Mouse (Mus musculus): Measurements from ENCODE around the gene Il6st. TPM values are rescaled to one million over a fixed set of nuclear protein-coding genes. Genes with fewer than 3 reads are reported as not detected.
"Not testable (repeated sequence)": the region's sequence is repeated elsewhere in the genome, so short reads cannot be mapped to it uniquely, and the experiment has no call there.

The Il6st gene
- 10 to 100 TPM; 52.9 to 65.9 TPM for polyA plus RNA-seq (2017; shearing (Covaris generic))

DNA sequence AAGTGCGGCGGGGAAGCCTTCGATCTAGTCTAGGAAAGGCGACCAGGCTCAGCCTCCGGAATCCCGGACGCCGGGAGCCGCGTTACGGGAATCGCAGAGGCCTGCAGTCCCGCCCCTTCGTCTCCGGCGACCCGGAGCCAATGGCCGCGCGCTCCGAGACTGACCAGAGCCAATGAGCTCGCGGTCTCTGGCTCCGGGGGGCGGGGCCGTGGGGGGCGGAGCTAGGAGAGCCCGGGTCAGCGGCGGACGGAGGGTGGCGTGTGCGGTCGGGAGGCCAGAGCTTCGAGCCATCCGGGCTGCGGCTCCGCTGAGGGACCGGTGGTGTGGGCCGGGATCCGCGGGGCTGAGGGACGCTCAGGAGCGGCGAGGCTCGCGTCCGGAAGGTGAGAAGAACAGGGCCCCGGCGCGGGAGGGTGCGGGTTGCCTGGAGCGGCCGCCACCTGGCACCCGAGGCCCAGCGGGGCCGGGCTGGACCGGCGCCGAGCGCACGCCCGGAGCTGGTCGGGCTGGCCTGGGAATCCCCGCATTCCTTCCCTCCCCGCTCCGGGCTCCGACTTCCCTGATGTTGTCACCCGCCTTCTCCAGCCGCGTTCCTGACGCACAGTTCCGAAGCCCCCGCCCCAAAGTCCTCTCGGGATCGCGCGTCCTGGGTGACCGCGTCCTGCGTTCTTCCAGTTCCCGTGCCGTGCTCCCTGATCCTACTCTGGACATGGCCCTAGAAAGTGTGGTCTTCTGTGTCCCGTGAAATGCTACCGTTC lies at the start of gene Il6st:
Gene Il6st (plus strand): TSS at position 203 of the 758 bp plus-strand sequence.
- ATAC-seq: peak; percentile 82

DNA sequence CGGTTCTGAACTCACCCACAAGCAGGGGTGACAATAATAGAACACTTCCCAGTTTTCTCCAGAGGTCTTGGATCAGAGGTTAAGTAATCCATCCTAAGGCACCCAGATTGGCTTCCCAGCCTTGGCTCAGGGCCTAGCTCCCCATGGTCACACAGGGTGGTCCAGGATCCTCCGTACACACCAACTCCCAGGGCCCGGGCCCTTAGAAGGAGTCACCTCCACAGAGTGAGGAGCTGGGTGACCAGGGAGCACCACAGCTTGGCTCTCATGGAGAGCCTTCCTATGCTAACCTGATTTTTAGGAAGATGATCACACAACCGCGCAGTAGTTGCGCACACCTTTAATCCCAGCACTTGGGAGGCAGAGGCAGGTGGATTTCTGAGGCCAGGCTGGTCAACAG lies 48.0 kb upstream of the Il6st start:
- no peak for ATAC-seq

- no peak for ATAC-seq
These were observed 47.3 kb upstream of the Il6st start for GRCm38 (mm10) chr13:112416410-112417162.

DNA sequence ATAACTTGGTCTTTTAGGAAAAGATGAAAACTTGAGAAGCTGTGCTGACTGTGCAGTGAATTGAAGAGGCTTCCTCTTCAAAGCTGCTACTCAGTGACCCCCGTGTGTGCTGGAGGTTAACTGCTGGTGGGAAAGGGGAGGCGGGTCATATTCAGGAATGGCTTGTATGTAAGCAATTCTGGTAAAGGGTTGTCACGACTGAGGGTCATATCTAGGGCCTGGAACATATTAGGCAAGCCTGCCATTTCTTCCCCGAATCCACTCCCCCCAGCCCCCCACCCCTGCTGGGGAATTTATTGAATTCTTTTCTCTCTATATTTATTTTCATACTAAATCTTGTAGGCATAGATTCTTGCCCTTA lies 46.7 kb upstream of the Il6st start:
- ATAC-seq: no peak

DNA sequence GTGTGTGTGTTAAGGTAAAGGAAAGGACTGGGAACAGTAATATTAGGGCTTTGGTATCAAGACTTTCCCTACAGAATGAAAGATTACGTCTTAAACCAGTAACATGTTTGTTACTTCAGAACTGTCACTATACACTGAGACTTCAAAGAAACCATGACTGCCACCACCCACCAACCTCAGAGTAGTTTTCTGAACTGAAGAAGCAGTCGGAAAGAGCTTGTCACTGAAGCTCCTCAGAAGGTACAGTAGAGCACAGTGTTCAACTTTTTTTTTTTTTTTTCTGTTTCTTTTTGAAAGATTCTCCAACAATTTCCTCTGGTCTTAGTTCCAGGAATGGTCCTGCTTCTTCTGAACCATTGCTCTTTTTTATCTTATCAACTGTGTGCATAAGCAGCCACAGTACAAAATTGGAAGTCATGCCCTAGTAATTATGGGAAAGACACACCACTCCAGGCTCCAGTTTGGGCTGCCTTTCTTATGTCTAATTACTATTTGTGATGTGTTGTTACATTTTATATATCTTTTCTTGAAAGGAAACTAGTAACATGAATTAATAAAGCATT lies 45.9 kb upstream of the Il6st start:
- ATAC-seq: peak; percentile 90

- peak; percentile 64 for ATAC-seq
These were observed 45.3 kb upstream of the Il6st start for GRCm38 (mm10) chr13:112418595-112418994.

DNA sequence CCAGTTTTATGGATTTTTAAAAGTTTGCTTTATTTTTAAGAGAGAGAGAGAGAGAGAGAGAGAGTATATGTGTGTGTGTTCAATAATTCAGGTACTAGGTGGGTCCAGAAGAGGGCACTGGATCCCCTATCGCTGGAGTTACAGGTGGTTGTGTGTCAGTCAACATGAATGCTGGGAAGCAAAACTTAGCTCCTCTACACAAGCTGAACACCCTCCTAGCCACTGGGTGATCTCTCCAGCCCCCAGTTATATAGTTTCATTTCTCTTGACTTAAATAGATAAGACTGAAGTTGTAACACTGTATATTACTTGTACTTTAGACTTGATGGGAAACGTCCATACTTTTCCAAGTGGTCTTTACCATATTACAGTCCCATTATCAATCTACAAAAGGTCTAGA lies 39.7 kb upstream of the Il6st start:
- peak; percentile 6 for ATAC-seq

DNA sequence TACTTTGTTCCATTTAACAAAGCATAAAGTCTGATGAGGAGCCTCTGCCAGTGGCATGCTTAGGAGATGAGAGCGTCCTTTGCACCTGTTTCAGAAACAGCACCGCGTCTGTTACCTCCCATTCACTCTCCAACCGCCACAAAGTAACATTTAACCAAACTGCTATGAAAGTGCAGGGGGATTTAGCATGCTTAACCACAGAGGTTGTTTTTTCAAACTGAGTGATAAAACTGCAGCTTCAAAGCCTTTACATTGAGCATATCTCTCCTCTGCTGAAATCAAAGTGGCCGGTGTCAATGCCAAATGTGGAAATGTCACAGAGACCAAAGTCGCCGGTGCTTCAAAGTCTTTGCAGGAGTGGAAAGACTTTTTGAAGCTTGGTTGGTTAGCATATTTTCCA lies 39.2 kb upstream of the Il6st start:
- peak; percentile 42 for ATAC-seq

DNA sequence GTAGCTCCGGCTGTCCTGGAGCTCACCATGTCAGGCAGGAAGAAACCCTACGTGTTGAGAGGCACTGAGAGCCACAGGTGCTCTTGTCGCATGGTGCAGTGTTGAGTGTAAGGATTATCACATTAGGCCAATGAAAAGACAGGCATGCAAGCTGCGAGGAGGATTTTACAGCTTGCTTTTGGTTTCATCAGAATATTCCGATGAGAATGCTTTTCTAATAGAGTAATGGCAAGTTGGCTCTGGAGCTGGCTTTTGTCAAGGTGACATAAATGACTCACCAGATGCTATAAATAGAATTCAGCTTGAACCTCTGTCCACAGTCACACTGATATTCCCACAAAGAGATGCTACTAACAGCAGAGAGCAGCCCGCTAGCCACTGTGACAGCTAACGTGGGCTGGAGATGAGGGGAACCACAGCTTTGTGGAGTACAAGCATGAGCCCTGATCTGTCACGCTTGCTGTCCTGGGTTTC lies 38.7 kb upstream of the Il6st start:
- ATAC-seq: peak; percentile 19

DNA sequence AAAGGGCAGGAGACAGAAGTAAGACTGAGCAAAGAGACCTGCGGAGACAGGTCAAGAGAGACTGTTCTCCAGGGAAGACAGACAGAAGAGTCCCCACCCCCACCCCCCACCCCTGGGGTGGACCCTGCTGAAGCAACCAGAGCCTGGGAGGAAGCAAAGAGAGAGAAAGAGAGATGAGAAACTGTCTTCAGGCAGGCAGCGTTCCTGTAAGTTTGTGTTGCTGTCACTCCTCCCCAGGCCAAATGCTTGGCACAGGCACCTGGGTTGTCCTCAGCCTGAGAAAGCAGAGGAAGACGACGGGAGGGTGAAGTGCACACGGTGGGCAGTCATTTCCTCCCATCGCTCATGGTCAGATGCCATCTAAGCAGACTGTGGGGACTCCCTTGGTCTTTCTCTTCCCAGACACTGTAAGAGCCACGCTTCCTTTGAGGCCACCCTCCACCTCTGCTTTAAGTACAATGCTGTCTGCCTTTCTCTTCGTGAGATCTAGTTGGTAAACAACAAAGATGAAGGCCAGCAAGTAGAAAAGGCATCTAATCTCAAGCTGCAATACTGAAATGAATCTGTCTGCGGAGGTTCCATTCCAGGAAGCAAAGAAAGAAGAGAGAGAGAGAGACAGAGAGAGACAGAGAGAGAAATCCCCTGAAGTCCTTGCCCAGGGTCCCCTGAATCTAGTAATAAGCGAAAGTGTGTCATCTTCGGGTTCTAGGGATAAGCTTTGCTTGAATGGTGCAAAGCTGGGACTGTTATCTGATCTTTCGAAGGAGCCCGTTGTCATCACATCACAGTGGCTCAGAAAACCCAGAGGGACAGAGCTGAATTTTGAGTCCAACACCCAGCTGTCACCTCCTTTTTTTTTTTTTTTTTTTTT lies 37.4 kb upstream of the Il6st start:
- peak; percentile 9 for ATAC-seq

DNA sequence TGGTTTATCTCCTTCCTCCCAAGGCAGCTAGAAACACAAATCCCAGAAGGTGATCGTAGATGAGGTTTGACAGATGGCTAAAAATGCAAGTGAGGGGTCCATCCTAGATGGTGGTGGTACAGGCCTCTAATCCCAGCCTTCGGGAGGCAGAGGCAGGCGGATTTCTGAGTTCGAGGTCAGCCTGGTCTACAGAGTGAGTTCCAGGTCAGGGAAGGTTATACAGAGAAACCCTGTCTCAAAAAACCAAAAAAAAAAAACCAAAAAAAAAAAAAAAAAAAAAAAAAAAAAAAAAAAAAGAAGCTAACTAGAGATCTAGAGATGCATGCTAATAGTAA lies 36.8 kb upstream of the Il6st start:
- ATAC-seq: not testable (repeated sequence)

DNA sequence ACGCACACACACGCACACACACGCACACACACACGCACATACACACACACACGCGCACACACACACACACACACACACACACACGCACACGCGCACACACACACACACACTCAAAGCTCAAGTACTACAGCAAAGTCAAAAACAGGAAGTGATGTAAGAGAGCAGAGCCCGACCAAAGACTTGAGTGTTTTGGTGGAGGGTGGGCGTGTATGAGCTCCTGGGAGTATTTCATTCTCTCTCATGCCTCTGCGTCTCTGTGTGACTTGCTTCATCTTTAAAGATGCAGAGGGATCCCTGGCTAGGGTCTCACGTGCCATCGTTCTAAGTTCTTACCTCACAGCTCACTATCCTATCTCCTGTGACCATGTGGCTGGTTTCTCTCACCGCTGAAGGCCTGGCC lies 36.3 kb upstream of the Il6st start:
- peak; percentile 79 for ATAC-seq

GRCm38 (mm10) chr13:112433271-112433670 lies 30.6 kb upstream of the Il6st start:
- peak; percentile 53 for ATAC-seq

GRCm38 (mm10) chr13:112435241-112436075 lies 28.4 kb upstream of the Il6st start:
- no peak for ATAC-seq

- ATAC-seq: no peak
These were observed 27.6 kb upstream of the Il6st start for GRCm38 (mm10) chr13:112436288-112436687.

DNA sequence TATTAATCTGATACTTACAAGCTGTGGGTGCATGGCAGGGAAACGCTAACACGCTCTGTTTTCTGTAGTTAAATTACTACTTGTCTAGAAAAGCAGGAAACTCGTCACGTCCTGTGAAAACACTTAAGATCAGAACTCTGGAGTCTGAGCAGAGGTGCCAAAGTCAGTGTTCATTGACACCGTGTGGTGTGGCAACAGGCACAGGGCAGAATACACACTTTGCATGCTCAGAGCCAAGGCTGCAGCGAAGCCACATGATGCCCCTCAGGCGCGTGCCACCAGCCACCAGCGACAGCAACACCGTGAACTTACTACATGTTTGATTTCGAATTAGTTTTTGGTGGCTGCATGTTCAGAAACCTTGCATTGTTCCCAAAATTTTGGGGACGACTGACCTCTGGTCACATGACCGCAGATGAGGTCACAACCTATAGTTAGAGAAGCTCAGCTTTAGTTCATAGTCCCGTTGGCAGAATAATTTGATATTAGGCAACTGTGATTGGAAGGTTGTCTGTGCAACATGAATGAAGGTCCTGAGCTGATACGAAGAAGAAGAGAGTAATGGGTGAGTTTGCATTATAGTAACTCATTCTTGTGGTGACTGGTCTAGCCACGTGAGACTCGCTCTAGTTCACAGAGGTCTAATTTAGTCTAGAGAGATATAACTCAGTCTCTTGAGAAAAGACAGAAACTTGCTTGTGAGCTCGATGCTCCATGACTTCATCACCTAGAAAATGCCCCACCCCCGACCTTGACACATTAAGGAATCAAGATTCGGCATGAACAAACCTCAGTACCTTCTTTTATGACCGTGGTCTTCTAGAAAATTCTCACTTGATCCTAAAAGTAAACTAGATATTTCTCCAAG lies 25.6 kb upstream of the Il6st start:
- ATAC-seq: peak; percentile 77

- peak; percentile 52 for ATAC-seq
These were observed 24.6 kb upstream of the Il6st start for GRCm38 (mm10) chr13:112439105-112439818.

DNA sequence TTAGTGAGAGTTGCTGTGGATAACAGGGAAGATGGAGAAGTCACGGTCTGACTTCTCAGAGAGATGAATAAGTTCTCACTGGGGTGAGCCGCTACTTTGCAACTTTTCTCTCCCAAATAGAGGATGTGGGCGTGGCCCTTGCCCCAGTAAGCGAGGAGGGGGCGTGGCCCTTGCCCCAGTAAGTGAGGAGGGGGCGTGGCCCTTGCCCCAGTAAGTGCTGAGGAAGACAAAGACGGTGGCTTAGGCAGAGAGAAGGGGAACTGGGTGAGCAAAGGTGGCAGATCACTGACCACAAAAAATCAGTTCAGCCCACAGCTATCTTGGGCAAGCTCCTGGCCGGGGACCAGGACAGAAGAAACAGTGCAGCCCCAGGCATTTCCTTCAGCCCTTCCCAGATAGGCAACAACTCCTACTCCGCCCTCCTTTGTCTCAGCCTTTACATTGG lies 23.9 kb upstream of the Il6st start:
- ATAC-seq: peak; percentile 37

GRCm38 (mm10) chr13:112440668-112441067 lies 23.2 kb upstream of the Il6st start:
- ATAC-seq: no peak

Data from CD4-positive, CD25-positive, alpha-beta regulatory T cell, adult 4 months (primary cell).